Mouse (Mus musculus): ENCODE data around the gene Mogat2. TPM values are rescaled to one million over a fixed set of nuclear protein-coding genes. Genes with fewer than 3 reads are reported as not detected.
A peak's percentile ranks its signal among the peaks of the same experiment; 100 is the strongest.

Gene Mogat2
- polyA plus RNA-seq (2015; fragmentation: Nextera tagmentation; extraction: Ambion mirVana) = 31.3 and 33.7 TPM in 2 replicates

GRCm38 (mm10) chr7:99238417-99238816, at the start of gene Mogat2:
Gene Mogat2, minus strand, starts transcription at chr7:99238619.
- no peaks in the 10 kb centered on the region; the same call in 1 of the 2 replicates for H3K27me3 ChIP-seq (ENCODE audit: control insufficient read depth, insufficient read depth, low read length)

DNA sequence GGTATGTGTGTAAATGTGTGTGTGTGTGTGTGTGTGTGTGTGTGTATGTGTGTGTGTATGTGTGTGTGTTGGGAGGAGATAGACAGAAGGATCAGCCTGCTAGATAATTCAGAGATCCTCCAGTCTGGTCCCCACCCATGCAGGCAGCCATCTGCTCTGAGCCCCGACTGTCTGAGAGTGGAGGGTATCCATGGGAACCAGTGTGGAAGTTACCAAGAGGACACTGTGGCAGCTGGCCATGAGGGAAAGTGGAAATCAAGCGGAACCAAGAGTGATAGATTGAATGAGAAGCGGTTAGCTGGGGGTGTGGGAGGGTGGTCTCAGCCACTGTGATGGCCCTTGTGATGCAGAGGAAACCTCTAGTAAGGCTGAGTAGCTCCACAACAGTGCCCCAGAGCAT, 48.9 kb upstream of the Mogat2 start:
- no peaks in the 10 kb centered on the region for H3K27me3 ChIP-seq (ENCODE audit: control insufficient read depth, insufficient read depth, low read length)
- no peak overlapping the region for H3K4me2 ChIP-seq (ENCODE audit: low read depth, low read length)
- H3K9ac ChIP-seq (ENCODE audit: low read length) = no peak overlapping the region
- H3K27ac ChIP-seq (ENCODE audit: low read length) = no peak overlapping the region
- H3K4me1 ChIP-seq (ENCODE audit: control insufficient read depth, insufficient read depth, low read length) = no peaks in the 10 kb centered on the region
- 60% methylated on average over 3 of the region's 3 CpGs for WGBS
- H3K9me3 ChIP-seq (replicated peaks; ENCODE audit: control insufficient read depth, low read length) = 0 out of 2 replicates have a peak, but pooled peaks cover 3% of the 10 kb centered on the region
- H3K4me3 ChIP-seq (replicated peaks; ENCODE audit: low read length) = no peak overlapping the region
- ATAC-seq (ENCODE audit: insufficient read depth, low FRiP score) = no peak
- no peaks in the 10 kb centered on the region for H3K36me3 ChIP-seq (ENCODE audit: control insufficient read depth, insufficient read depth, low read length)

More at GRCm38 (mm10) chr7:99238417-99238816, at the start of gene Mogat2:
- Histone ChIP-seq H3K36me3 (ENCODE audit: control insufficient read depth, insufficient read depth, low read length) (no peaks in the 10 kb centered on the region), H3K27ac (ENCODE audit: low read length) (peak within 1 kb of the TSS; percentile 10; the same call in 1 of the 2 replicates), H3K9me3 (replicated peaks; ENCODE audit: control insufficient read depth, low read length) (no peaks in the 10 kb centered on the region), H3K4me3 (replicated peaks; ENCODE audit: low read length) (peak within 1 kb of the TSS; percentile 38), H3K9ac (ENCODE audit: low read length) (peak within 1 kb of the TSS; percentile 58), H3K4me2 (ENCODE audit: low read depth, low read length) (peak within 1 kb of the TSS; percentile 52), H3K4me1 (ENCODE audit: control insufficient read depth, insufficient read depth, low read length) (peaks cover 14% of the 10 kb centered on the region)
- peak; percentile 94 for ATAC-seq (ENCODE audit: insufficient read depth, low FRiP score)
- WGBS = 7% methylated on average over 13 of the region's 13 CpGs

GRCm38 (mm10) chr7:99279586-99279985, 41.2 kb upstream of the Mogat2 start:
- Histone ChIP-seq H3K27ac (ENCODE audit: low read length) (no peak overlapping the region), H3K4me2 (ENCODE audit: low read depth, low read length) (no peak overlapping the region), H3K9me3 (replicated peaks; ENCODE audit: control insufficient read depth, low read length) (no peaks in the 10 kb centered on the region), H3K4me1 (ENCODE audit: control insufficient read depth, insufficient read depth, low read length) (peaks cover 7% of the 10 kb centered on the region; the same call in 1 of the 2 replicates), H3K9ac (ENCODE audit: low read length) (no peak overlapping the region), H3K4me3 (replicated peaks; ENCODE audit: low read length) (no peak overlapping the region), H3K36me3 (ENCODE audit: control insufficient read depth, insufficient read depth, low read length) (no peaks in the 10 kb centered on the region), H3K27me3 (ENCODE audit: control insufficient read depth, insufficient read depth, low read length) (no peaks in the 10 kb centered on the region)
- 59% methylated on average over 8 of the region's 8 CpGs for WGBS
- ATAC-seq (ENCODE audit: insufficient read depth, low FRiP score) = no peak

GRCm38 (mm10) chr7:99278309-99278708, 39.9 kb upstream of the Mogat2 start:
- H3K36me3 ChIP-seq (ENCODE audit: control insufficient read depth, insufficient read depth, low read length) = no peaks in the 10 kb centered on the region
- no peak overlapping the region for H3K4me3 ChIP-seq (replicated peaks; ENCODE audit: low read length)
- no peaks in the 10 kb centered on the region for H3K27me3 ChIP-seq (ENCODE audit: control insufficient read depth, insufficient read depth, low read length)
- ATAC-seq (ENCODE audit: insufficient read depth, low FRiP score) = no peak
- peaks cover 7% of the 10 kb centered on the region; the same call in 1 of the 2 replicates for H3K4me1 ChIP-seq (ENCODE audit: control insufficient read depth, insufficient read depth, low read length)
- WGBS = 82% methylated on average over 8 of the region's 8 CpGs
- H3K9ac ChIP-seq (ENCODE audit: low read length) = no peak overlapping the region
- H3K27ac ChIP-seq (ENCODE audit: low read length) = no peak overlapping the region
- no peaks in the 10 kb centered on the region for H3K9me3 ChIP-seq (replicated peaks; ENCODE audit: control insufficient read depth, low read length)
- no peak overlapping the region for H3K4me2 ChIP-seq (ENCODE audit: low read depth, low read length)

- Histone ChIP-seq H3K4me2 (ENCODE audit: low read depth, low read length) (no peak overlapping the region), H3K36me3 (ENCODE audit: control insufficient read depth, insufficient read depth, low read length) (no peaks in the 10 kb centered on the region), H3K4me3 (replicated peaks; ENCODE audit: low read length) (no peak overlapping the region), H3K9ac (ENCODE audit: low read length) (no peak overlapping the region), H3K4me1 (ENCODE audit: control insufficient read depth, insufficient read depth, low read length) (peaks cover 7% of the 10 kb centered on the region; the same call in 1 of the 2 replicates), H3K27ac (ENCODE audit: low read length) (no peak overlapping the region), H3K27me3 (ENCODE audit: control insufficient read depth, insufficient read depth, low read length) (no peaks in the 10 kb centered on the region), H3K9me3 (replicated peaks; ENCODE audit: control insufficient read depth, low read length) (no peaks in the 10 kb centered on the region)
- WGBS = 42% methylated on average over 1 of the region's 1 CpGs
- peak; percentile 58 for ATAC-seq (ENCODE audit: insufficient read depth, low FRiP score)
Measured at GRCm38 (mm10) chr7:99276679-99277078, 38.3 kb upstream of the Mogat2 start.

- Histone ChIP-seq H3K27ac (ENCODE audit: low read length) (no peak overlapping the region), H3K4me3 (replicated peaks; ENCODE audit: low read length) (no peak overlapping the region)
- WGBS = 69% methylated on average over 6 of the region's 6 CpGs
Measured at GRCm38 (mm10) chr7:99275131-99275530, 36.7 kb upstream of the Mogat2 start.

GRCm38 (mm10) chr7:99271630-99272029, 33.2 kb upstream of the Mogat2 start:
- Histone ChIP-seq H3K27ac (ENCODE audit: low read length) (no peak overlapping the region), H3K27me3 (ENCODE audit: control insufficient read depth, insufficient read depth, low read length) (peaks cover 39% of the 10 kb centered on the region), H3K36me3 (ENCODE audit: control insufficient read depth, insufficient read depth, low read length) (no peaks in the 10 kb centered on the region), H3K4me3 (replicated peaks; ENCODE audit: low read length) (no peak overlapping the region), H3K4me2 (ENCODE audit: low read depth, low read length) (no peak overlapping the region), H3K4me1 (ENCODE audit: control insufficient read depth, insufficient read depth, low read length) (peaks cover 28% of the 10 kb centered on the region), H3K9ac (ENCODE audit: low read length) (no peak overlapping the region), H3K9me3 (replicated peaks; ENCODE audit: control insufficient read depth, low read length) (no peaks in the 10 kb centered on the region)
- WGBS = 52% methylated on average over 9 of the region's 9 CpGs
- ATAC-seq (ENCODE audit: insufficient read depth, low FRiP score) = no peak

More at GRCm38 (mm10) chr7:99275131-99275530, 36.7 kb upstream of the Mogat2 start:
- H3K4me1 ChIP-seq (ENCODE audit: control insufficient read depth, insufficient read depth, low read length) = peaks cover 7% of the 10 kb centered on the region; the same call in 1 of the 2 replicates
- no peak overlapping the region for H3K9ac ChIP-seq (ENCODE audit: low read length)
- no peak for ATAC-seq (ENCODE audit: insufficient read depth, low FRiP score)
- H3K27me3 ChIP-seq (ENCODE audit: control insufficient read depth, insufficient read depth, low read length) = peaks cover 5% of the 10 kb centered on the region; the same call in 1 of the 2 replicates
- no peaks in the 10 kb centered on the region for H3K36me3 ChIP-seq (ENCODE audit: control insufficient read depth, insufficient read depth, low read length)
- no peaks in the 10 kb centered on the region for H3K9me3 ChIP-seq (replicated peaks; ENCODE audit: control insufficient read depth, low read length)
- H3K4me2 ChIP-seq (ENCODE audit: low read depth, low read length) = no peak overlapping the region

DNA sequence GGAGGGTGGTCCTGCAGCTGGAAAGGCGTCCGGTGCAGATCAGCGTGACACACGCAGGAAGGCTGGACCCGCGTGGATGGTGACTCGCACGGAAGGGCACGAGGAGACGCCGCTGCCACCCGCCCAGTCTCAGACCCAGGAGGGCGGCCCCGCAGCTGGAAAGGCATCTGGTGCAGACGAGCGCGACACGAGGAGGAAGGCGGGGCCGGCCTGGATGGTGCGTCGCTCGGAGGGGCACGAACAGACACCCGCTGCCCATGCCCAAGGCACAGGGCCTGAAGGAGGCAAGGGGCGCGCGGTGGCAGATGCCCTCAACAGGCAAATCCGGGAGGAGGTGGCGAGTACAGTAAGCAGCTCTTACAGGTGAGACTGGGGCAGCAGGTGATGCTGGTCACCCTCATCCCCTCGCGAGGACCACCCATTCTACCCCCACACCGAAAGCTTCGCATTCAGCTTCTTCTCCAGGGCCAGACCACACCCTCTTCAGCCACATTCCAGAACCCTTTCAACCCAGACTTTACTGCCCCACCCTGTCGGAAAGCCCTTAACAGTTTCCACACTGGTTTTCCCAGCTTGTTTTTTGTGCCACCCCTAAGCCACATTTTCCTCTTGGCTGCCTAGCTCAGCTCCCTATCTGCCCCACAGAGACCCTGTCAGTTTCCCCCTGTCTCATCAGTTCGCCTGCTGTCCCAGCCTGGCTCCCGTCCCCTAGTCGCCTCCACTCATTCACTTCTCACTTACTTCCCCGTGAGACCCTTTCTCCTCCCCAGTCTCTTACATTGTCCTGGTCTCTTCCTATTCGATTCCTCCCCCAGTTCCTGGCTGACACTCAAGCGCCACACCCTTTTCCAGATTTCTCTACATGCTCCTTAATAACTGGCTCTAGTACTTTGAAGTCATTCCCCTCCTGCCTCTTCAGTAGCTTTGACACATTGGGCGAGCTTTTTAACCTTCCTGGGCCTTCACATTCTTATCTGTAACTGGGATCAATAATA, 30.8 kb upstream of the Mogat2 start:
- 9% methylated on average over 42 of the region's 42 CpGs for WGBS
- peak overlapping the region; percentile 53 for H3K4me3 ChIP-seq (replicated peaks; ENCODE audit: low read length)
- peak; percentile 26; the same call in 1 of the 2 replicates for ATAC-seq (ENCODE audit: insufficient read depth, low FRiP score)

GRCm38 (mm10) chr7:99268506-99268900, 30.1 kb upstream of the Mogat2 start:
- Histone ChIP-seq H3K4me3 (replicated peaks; ENCODE audit: low read length) (peak overlapping the region; percentile 53), H3K27me3 (ENCODE audit: control insufficient read depth, insufficient read depth, low read length) (peaks cover 52% of the 10 kb centered on the region), H3K9me3 (replicated peaks; ENCODE audit: control insufficient read depth, low read length) (no peaks in the 10 kb centered on the region), H3K9ac (ENCODE audit: low read length) (peak overlapping the region; percentile 60), H3K27ac (ENCODE audit: low read length) (no peak overlapping the region), H3K36me3 (ENCODE audit: control insufficient read depth, insufficient read depth, low read length) (no peaks in the 10 kb centered on the region), H3K4me1 (ENCODE audit: control insufficient read depth, insufficient read depth, low read length) (peaks cover 24% of the 10 kb centered on the region), H3K4me2 (ENCODE audit: low read depth, low read length) (peak overlapping the region; percentile 86)
- ATAC-seq (ENCODE audit: insufficient read depth, low FRiP score) = peak; percentile 14; the same call in 1 of the 2 replicates
- WGBS = 1% methylated on average over 29 of the region's 29 CpGs

More for the DNA sequence above, 30.8 kb upstream of the Mogat2 start:
- no peak overlapping the region for H3K27ac ChIP-seq (ENCODE audit: low read length)
- peak overlapping the region; percentile 60; the same call in 1 of the 2 replicates for H3K9ac ChIP-seq (ENCODE audit: low read length)
- no peaks in the 10 kb centered on the region for H3K9me3 ChIP-seq (replicated peaks; ENCODE audit: control insufficient read depth, low read length)
- peaks cover 24% of the 10 kb centered on the region for H3K4me1 ChIP-seq (ENCODE audit: control insufficient read depth, insufficient read depth, low read length)
- H3K36me3 ChIP-seq (ENCODE audit: control insufficient read depth, insufficient read depth, low read length) = no peaks in the 10 kb centered on the region
- peaks cover 52% of the 10 kb centered on the region for H3K27me3 ChIP-seq (ENCODE audit: control insufficient read depth, insufficient read depth, low read length)
- H3K4me2 ChIP-seq (ENCODE audit: low read depth, low read length) = peak overlapping the region; percentile 86

Measured in stomach, embryonic 16.5 days (tissue).